Mouse (Mus musculus) liver, postnatal 0 days (tissue): ENCODE measurements around the gene Rnf17. TPM values are rescaled to one million over a fixed set of nuclear protein-coding genes. Genes with fewer than 3 reads are reported as not detected.

Source experiments
- ATAC-seq: fragments of 200-750 bp; cut with Nextera tagmentation; 2 replicates; pipeline ENCODE4 v1.8.0; 2017; ENCODE audit warnings: mild to moderate bottlenecking, moderate library complexity
- DNase-seq: peaks from one replicate; pipeline ENCODE4 v3.0.0-alpha.2; 2016
- H3K27ac ChIP-seq: fragments of 300-500 bp; sonication (generic); 2 replicates; pipeline ENCODE4 v1.5.1; 2014; ENCODE audit warnings: antibody characterized with exemption, moderate library complexity, mild to moderate bottlenecking, low read depth
- H3K27me3 ChIP-seq: fragments of 300-500 bp; sonication (generic); 2 replicates; pipeline ENCODE4 v1.6.1; 2014; ENCODE audit warnings: low read length, control low read depth, mixed read lengths; ENCODE audit not compliant: insufficient read depth
- H3K36me3 ChIP-seq: fragments of 300-500 bp; sonication (generic); replicated peaks from 2 replicates; pipeline ENCODE4 v1.6.1; 2014; ENCODE audit warnings: mild to moderate bottlenecking, control low read depth, low read length, moderate library complexity, mixed read lengths; ENCODE audit not compliant: insufficient read depth
- H3K4me1 ChIP-seq: fragments of 300-500 bp; sonication (generic); 2 replicates; pipeline ENCODE4 v1.6.1; 2014; ENCODE audit warnings: antibody characterized with exemption, mild to moderate bottlenecking, control low read depth; ENCODE audit not compliant: insufficient read depth
- H3K4me2 ChIP-seq: fragments of 300-500 bp; sonication (generic); 2 replicates; pipeline ENCODE4 v1.6.1; 2014; ENCODE audit warnings: low read depth, mild to moderate bottlenecking, low read length, moderate library complexity, mixed read lengths
- H3K4me3 ChIP-seq: fragments of 300-500 bp; sonication (generic); 2 replicates; pipeline ENCODE4 v1.5.1; 2014; ENCODE audit warnings: low read depth, low read length
- H3K9ac ChIP-seq: fragments of 300-500 bp; sonication (generic); replicated peaks from 2 replicates; pipeline ENCODE4 v1.6.1; 2014; ENCODE audit warnings: mild to moderate bottlenecking, moderate library complexity
- H3K9me3 ChIP-seq: fragments of 300-500 bp; sonication (generic); 2 replicates; pipeline ENCODE4 v1.6.1; 2016; ENCODE audit warnings: mild to moderate bottlenecking, control low read depth, low read length, mixed read lengths
- CTCF ChIP-seq: sonication (generic); IDR thresholded peaks from 2 replicates; pipeline ENCODE4 v1.5.1; 2016; ENCODE audit warnings: antibody characterized with exemption, low read depth
- EP300 ChIP-seq: IDR thresholded peaks from 2 replicates; pipeline ENCODE4 v1.6.1; 2016; ENCODE audit warnings: antibody characterized with exemption, low read depth, mild to moderate bottlenecking
- WGBS: fragments of 180-500 bp; shearing (Covaris S2); extraction: QIAGEN DNeasy Blood & Tissue Kit; methylation state at CpG from one replicate; pipeline ENCODE4 v1.1.7; 2014; ENCODE audit not compliant: insufficient replicate concordance; 5-methylcytosine and 5-hydroxymethylcytosine counted together
- polyA plus RNA-seq: library from polyadenylated mRNA; unstranded; fragments of >200 nt; fragmentation: Nextera tagmentation; extraction: Ambion mirVana; gene quantifications from 2 replicates; pipeline ENCODE4 v1.2.1, GENCODE M21; 2015

Rnf17 gene
- polyA plus RNA-seq, 1 experiment from 2014 or later: 0.70 TPM

DNA sequence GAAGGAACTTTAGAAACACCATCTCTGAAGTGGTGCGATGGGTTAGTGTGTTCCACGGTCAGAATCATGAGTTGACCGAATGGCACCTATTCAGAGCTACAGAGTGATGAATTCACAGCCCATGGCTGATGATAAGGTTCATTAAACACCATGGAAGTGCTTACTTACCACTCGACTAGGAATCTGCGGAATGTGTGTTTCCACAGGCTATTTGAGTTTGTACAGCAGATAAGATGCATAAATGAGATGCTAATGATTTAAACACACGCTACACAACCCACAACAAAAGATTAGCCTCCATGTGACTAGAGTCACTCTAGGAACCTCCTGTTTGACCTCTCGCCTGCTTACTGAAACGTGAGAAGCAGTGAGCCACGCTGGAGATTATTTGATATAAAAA, 23.0 kb upstream of the Rnf17 start:
- no peak for TF ChIP-seq EP300
- TF ChIP-seq CTCF: no peak
- no peaks in the 10 kb centered on the region for H3K9me3 ChIP-seq
- H3K27me3 ChIP-seq: no peaks in the 10 kb centered on the region
- no peak overlapping the region for H3K27ac ChIP-seq
- no peak overlapping the region for H3K9ac ChIP-seq
- ATAC-seq (no peak), DNase-seq (no peak)
- WGBS: 68% methylated on average over 9 of the region's 9 CpGs
- H3K4me1 ChIP-seq: no peaks in the 10 kb centered on the region
- no peak overlapping the region for H3K4me2 ChIP-seq
- H3K4me3 ChIP-seq: no peak overlapping the region
- no peaks in the 10 kb centered on the region for H3K36me3 ChIP-seq

DNA sequence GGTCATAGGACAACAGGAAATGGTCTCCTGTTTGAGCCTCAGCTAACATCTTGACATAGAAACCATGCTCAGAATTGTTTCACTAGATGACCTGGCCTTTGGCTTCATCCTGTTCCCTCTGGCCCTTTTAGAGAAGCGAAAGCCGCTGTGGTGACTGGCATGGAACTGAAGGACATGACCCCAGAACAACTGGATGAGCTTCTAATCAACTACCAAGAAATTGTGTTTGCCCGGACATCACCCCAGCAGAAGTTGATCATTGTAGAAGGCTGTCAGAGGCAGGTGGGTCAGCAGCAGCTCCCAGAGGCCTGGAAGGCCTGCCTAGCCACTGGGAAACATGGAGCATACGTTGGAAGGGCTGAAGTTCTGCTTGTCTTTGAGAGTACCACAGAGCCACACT, 20.0 kb upstream of the Rnf17 start:
- 68% methylated on average over 4 of the region's 4 CpGs for WGBS
- Histone ChIP-seq H3K9me3 (no peaks in the 10 kb centered on the region), H3K27me3 (no peaks in the 10 kb centered on the region), H3K4me2 (no peak overlapping the region), H3K36me3 (no peaks in the 10 kb centered on the region), H3K27ac (no peak overlapping the region), H3K9ac (no peak overlapping the region), H3K4me3 (no peak overlapping the region), H3K4me1 (no peaks in the 10 kb centered on the region)
- DNase-seq (no peak), ATAC-seq (no peak)
- no peak for TF ChIP-seq CTCF
- TF ChIP-seq EP300: no peak

DNA sequence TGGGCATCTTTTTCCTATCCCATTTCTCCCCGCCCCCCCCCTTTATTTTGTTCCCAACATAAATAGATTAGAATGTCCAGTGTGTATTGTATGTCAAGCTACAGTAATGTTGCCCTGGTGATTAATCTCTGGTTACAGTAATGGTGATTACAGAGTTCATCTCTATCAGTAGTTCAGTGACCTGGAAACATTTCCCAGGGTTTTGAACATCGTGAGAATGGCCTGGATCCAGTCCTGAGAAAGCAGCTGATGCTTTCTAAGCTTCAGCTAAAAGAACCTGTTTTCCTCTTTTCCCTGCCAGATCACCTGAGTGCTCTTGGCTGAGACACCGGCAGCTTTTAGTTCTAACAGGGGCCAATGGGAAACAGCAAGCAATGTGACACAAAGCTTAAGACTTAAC, 12.1 kb upstream of the Rnf17 start:
- ATAC-seq (no peak), DNase-seq (no peak)
- no peaks in the 10 kb centered on the region for H3K27me3 ChIP-seq
- no peaks in the 10 kb centered on the region for H3K36me3 ChIP-seq
- H3K27ac ChIP-seq: no peak overlapping the region
- no peaks in the 10 kb centered on the region for H3K9me3 ChIP-seq
- H3K4me2 ChIP-seq: no peak overlapping the region
- H3K4me3 ChIP-seq: no peak overlapping the region
- H3K4me1 ChIP-seq: no peaks in the 10 kb centered on the region
- TF ChIP-seq CTCF: no peak
- no peak for TF ChIP-seq EP300
- WGBS: 76% methylated on average over 3 of the region's 3 CpGs
- no peak overlapping the region for H3K9ac ChIP-seq

DNA sequence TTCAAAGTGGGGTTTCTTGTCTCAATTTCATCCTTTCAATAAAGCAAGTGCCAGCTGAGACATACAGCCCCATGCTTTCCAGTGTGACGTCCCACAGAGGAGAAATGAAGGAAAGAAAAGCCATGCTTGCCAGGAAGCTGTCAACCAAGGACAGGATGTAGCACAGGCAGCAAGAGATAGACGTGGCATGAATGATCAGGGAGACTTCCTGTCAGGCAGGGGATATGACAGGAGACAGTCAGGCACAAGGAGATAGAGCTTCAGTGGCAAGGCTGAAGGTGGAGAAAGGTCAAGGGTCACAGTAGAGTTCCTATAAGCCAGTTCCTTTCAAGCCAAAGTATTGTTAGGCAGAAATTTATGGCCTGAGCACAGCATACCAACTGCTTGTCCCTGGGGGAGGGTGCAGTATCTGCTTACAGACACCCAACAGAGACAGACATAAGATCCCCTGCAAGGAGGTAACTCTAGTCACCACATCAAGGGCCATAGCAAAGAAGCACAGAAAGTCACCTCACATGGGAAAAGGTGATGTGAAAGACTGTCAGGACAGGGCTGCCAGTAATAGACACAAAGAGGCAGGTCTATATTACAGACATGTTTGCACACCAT, 8.6 kb upstream of the Rnf17 start:
- Histone ChIP-seq H3K9me3 (no peaks in the 10 kb centered on the region), H3K4me2 (no peak overlapping the region), H3K4me1 (no peaks in the 10 kb centered on the region), H3K27ac (no peak overlapping the region), H3K36me3 (no peaks in the 10 kb centered on the region), H3K4me3 (no peak overlapping the region), H3K9ac (no peak overlapping the region), H3K27me3 (no peaks in the 10 kb centered on the region)
- WGBS: 22% methylated on average over 2 of the region's 2 CpGs
- DNase-seq (no peak), ATAC-seq (peak; percentile 43; the same call in 1 of the 2 replicates)
- TF ChIP-seq EP300: 0 out of 2 replicates have a peak, but pooled peaks have one; percentile 43
- no peak for TF ChIP-seq CTCF

DNA sequence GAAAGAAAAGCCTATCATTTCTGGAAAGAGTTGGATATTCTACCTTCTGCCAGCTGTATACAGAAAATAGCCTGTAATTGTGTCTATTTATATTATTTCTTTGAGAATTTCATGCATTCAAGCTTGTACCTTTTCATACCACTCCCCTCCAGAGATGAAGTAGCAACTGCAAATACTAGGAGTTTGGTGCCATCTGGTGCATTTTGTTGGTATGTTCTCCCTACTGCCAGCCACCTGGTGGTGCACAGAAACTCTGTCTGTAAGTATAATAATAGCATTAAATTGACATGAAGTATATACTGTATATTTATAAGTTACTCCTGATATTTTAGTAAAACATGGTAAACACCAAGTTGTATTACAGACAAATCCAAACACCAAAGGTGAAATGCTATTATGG, 4.4 kb upstream of the Rnf17 start:
- DNase-seq (peak; percentile 28), ATAC-seq (no peak)
- no peaks in the 10 kb centered on the region for H3K9me3 ChIP-seq

DNA sequence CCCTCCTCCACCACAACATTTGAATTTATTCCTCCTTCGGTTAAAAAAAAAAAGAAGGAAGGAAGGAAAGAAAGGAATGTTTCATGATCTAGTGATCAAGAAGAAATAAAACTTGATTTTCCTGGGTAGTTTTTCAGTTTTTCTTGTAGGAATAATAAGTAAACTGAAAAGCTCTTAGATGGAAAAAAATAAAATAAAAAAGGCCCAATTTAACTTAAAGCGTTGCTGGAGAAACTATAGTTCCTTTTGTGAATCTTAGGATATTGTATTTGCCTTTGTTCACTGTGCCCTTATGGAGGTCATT, 643 bp downstream of the Rnf17 start:
- DNase-seq: no peak
- Histone ChIP-seq H3K9me3 (no peaks in the 10 kb centered on the region), H3K36me3 (no peaks in the 10 kb centered on the region), H3K9ac (no peak overlapping the region), H3K27ac (no peak overlapping the region), H3K4me1 (no peaks in the 10 kb centered on the region), H3K4me2 (no peak overlapping the region), H3K4me3 (no peak overlapping the region), H3K27me3 (no peaks in the 10 kb centered on the region)
- no peak for ATAC-seq
- TF ChIP-seq CTCF (no peak), EP300 (no peak)
- 70% methylated on average over 2 of the region's 2 CpGs for WGBS

More for the DNA sequence above, 4.4 kb upstream of the Rnf17 start:
- H3K27me3 ChIP-seq: no peaks in the 10 kb centered on the region
- no peak overlapping the region for H3K4me3 ChIP-seq
- TF ChIP-seq CTCF (peak; percentile 71), EP300 (no peak)
- no peaks in the 10 kb centered on the region for H3K36me3 ChIP-seq
- H3K9ac ChIP-seq: no peak overlapping the region
- H3K27ac ChIP-seq: no peak overlapping the region
- H3K4me2 ChIP-seq: no peak overlapping the region
- H3K4me1 ChIP-seq: no peaks in the 10 kb centered on the region

DNA sequence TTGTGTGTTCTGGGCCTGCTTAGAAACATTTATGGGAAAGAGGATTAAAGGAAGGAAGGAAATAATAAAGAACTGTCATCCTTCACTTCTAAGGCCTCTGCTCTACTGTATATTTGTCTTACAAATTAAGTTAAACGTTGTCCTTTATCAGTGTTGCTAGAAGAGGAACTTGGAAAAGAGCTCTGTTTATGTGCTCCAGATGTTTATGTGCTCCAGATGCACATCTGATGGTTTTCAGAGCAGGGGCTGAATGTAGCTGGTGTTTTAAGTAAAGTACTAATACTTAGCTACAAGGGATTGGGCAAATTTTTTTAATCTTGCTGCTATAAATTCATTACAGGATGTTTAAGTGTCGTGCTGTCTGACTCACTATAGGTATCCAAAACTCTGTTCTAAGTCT, 59.7 kb downstream of the Rnf17 start:
- Histone ChIP-seq H3K27ac (no peak overlapping the region), H3K4me2 (no peak overlapping the region), H3K9ac (no peak overlapping the region), H3K36me3 (no peaks in the 10 kb centered on the region), H3K4me3 (no peak overlapping the region), H3K27me3 (no peaks in the 10 kb centered on the region), H3K4me1 (no peaks in the 10 kb centered on the region), H3K9me3 (no peaks in the 10 kb centered on the region)
- DNase-seq: no peak
- TF ChIP-seq EP300 (no peak), CTCF (no peak)
- WGBS: 35% methylated on average over 2 of the region's 2 CpGs
- ATAC-seq: no peak
